Mouse (Mus musculus) limb, embryonic 13.5 days (tissue): ENCODE data around the gene Lsm4. TPM values are rescaled to one million over a fixed set of nuclear protein-coding genes. Genes with fewer than 3 reads are reported as not detected.

Experiments used
- ATAC-seq: fragments of 200-750 bp; cut with Nextera tagmentation; 2 replicates; pipeline ENCODE4 v1.8.0; 2017; ENCODE audit warnings: low read depth, moderate number of reproducible peaks, moderate TSS enrichment; ENCODE audit not compliant: low FRiP score
- H3K27ac ChIP-seq: fragments of 300-500 bp; sonication (generic); 2 replicates; pipeline ENCODE4 v1.5.1; 2015; ENCODE audit warnings: inconsistent platforms, mild to moderate bottlenecking, moderate library complexity
- H3K27me3 ChIP-seq: fragments of 300-500 bp; sonication (generic); 2 replicates; pipeline ENCODE4 v1.6.1; 2015; ENCODE audit warnings: mild to moderate bottlenecking, inconsistent platforms
- H3K36me3 ChIP-seq: fragments of 300-500 bp; sonication (generic); 2 replicates; pipeline ENCODE4 v1.6.1; 2015; ENCODE audit warnings: inconsistent platforms, mild to moderate bottlenecking, moderate library complexity
- H3K4me1 ChIP-seq: fragments of 300-500 bp; sonication (generic); 2 replicates; pipeline ENCODE4 v1.6.1; 2015; ENCODE audit warnings: inconsistent platforms
- H3K4me2 ChIP-seq: fragments of 300-500 bp; sonication (generic); replicated peaks from 2 replicates; pipeline ENCODE4 v1.6.1; 2015; ENCODE audit warnings: inconsistent platforms, mild to moderate bottlenecking, moderate library complexity
- H3K4me3 ChIP-seq: fragments of 300-500 bp; sonication (generic); 2 replicates; pipeline ENCODE4 v1.5.1; 2015; ENCODE audit warnings: moderate library complexity, mild to moderate bottlenecking, inconsistent platforms
- H3K9ac ChIP-seq: fragments of 300-500 bp; sonication (generic); 2 replicates; pipeline ENCODE4 v1.6.1; 2015; ENCODE audit warnings: mild to moderate bottlenecking, inconsistent platforms
- H3K9me3 ChIP-seq: fragments of 300-500 bp; sonication (generic); 2 replicates; pipeline ENCODE4 v1.6.1; 2016; ENCODE audit warnings: inconsistent platforms
- WGBS: fragments of 180-500 bp; shearing (Covaris S2); methylation state at CpG from one replicate; pipeline ENCODE4 v1.1.7; 2015; 5-methylcytosine and 5-hydroxymethylcytosine counted together
- polyA plus RNA-seq: library from polyadenylated mRNA; unstranded; fragments of >200 nt; fragmentation: Nextera tagmentation; extraction: Ambion mirVana; gene quantifications from 2 replicates; pipeline ENCODE4 v1.2.1, GENCODE M21; 2015

The Lsm4 gene
- polyA plus RNA-seq, 1 experiment from 2014 or later, result 240 TPM

DNA sequence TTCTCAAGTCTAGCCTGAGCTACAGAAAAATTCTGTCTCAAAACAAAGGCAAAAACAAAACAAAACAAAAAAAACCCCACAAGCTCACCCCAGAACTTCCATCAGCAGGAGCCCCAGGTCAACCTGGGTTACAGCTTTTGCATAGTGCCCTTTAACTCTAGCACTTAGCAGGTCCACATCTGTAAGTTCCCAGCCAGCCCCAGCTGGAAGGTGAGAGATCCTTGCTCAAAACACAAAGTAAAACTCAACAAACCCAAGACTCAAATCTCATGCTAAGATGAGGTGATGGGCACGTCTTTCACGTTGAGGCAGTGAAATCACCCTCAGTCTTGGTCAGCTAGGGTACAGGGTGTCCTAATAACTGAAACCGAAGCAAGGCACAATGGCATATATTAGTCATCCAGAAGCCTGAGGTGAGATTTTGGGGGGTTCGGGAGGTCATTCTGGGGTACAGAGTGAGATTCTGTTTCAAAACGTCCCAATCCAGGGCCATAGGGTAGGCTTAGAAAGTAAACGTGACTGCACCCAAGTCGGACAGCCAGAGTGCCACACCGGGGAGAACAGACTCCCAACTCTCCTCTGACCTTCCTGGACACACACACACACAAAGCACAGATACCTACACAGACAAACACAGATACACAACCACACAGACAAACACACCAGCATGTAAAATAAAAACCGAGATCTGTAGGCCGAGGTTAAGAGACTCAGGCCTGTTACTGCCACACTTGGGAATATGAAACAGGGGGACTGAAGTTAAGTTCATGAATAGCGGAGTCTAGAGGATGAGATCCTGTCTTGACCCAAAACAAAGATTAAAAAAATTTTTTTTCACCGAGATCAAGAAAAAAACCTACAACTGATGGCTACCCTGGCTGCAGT is 24.6 kb downstream of the Lsm4 start:
- H3K36me3 ChIP-seq, result peaks cover 6% of the 10 kb centered on the region; the same call in 1 of the 2 replicates
- peaks cover 64% of the 10 kb centered on the region for H3K4me1 ChIP-seq
- no peaks in the 10 kb centered on the region for H3K27me3 ChIP-seq
- peak overlapping the region; percentile 97 for H3K4me3 ChIP-seq
- H3K4me2 ChIP-seq, result peak overlapping the region; percentile 75
- WGBS, result 73% methylated on average over 12 of the region's 12 CpGs
- H3K9ac ChIP-seq, result peak overlapping the region; percentile 66; the same call in 1 of the 2 replicates
- no peak for ATAC-seq
- peak overlapping the region; percentile 94 for H3K27ac ChIP-seq
- no peaks in the 10 kb centered on the region for H3K9me3 ChIP-seq

DNA sequence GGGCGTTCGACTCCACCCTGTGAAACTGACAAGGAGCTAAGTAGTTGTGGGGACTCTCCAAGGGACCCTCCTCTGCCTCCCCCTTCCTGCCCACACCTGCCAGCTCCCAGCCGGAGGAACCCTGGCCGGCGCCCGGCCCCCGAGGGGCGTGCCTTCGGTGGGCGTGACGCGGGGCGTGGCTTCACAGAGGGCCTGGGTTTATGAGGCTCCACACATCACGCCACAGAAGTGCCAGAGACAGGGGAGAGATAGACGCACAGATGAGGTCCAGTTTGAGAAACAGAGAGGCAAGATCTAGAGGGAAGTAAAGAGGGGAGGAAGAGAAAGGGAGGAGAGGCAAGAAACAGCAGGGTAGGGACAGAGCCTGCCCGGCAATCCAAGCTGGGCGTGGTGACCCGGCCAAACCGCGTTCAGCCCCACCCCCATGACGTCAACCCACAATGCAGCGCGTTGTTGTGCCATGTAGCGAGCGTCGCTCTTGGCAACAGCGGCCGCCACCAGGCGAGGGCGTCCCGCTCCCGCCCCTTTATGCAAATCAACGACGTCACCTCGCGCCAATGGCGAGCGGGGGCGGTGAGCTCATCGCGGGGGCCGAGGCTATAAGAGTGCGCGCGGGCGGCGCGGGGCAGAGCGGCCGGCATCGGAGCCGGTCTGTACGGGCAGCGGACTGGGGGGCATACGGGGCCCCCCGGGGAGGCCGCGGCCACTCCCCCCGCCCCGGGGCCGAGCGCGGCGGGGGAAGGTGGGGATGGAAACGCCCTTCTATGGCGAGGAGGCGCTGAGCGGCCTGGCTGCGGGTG is 25.5 kb downstream of the Lsm4 start, which contains the start of gene Jund:
Gene Jund, plus strand, starts transcription at position 640 of the 800 bp plus-strand sequence.
- no peaks in the 10 kb centered on the region for H3K27me3 ChIP-seq
- H3K9ac ChIP-seq, result peak within 1 kb of the TSS; percentile 100
- H3K4me1 ChIP-seq, result peaks cover 64% of the 10 kb centered on the region
- under 1% methylated on average over 69 of the region's 69 CpGs for WGBS
- peak; percentile 91 for ATAC-seq
- H3K4me3 ChIP-seq, result peak within 1 kb of the TSS; percentile 97
- peaks cover 15% of the 10 kb centered on the region; the same call in 1 of the 2 replicates for H3K36me3 ChIP-seq
- peak within 1 kb of the TSS; percentile 98 for H3K27ac ChIP-seq
- no peaks in the 10 kb centered on the region for H3K9me3 ChIP-seq
- H3K4me2 ChIP-seq, result peak within 1 kb of the TSS; percentile 75

DNA sequence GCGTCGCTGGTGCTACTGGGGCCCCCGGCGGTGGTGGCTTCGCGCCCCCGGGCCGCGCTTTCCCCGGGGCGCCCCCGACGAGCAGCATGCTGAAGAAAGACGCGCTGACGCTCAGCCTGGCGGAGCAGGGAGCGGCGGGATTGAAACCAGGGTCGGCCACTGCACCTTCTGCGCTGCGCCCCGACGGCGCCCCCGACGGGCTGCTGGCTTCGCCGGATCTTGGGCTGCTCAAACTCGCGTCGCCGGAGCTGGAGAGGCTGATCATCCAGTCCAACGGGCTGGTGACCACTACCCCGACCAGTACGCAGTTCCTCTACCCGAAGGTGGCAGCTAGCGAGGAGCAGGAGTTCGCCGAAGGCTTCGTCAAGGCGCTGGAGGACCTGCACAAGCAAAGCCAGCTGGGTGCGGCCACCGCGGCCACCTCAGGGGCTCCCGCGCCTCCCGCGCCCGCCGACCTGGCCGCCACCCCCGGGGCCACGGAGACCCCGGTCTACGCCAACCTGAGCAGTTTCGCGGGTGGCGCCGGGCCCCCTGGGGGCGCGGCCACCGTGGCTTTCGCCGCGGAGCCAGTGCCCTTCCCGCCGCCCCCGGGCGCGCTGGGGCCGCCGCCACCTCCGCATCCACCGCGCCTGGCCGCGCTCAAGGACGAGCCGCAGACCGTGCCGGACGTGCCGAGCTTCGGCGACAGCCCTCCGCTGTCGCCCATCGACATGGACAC is 26.2 kb downstream of the Lsm4 start:
- Histone ChIP-seq H3K36me3 (peaks cover 15% of the 10 kb centered on the region; the same call in 1 of the 2 replicates), H3K9ac (peak overlapping the region; percentile 100), H3K4me2 (peak overlapping the region; percentile 75), H3K9me3 (no peaks in the 10 kb centered on the region), H3K4me3 (peak overlapping the region; percentile 97), H3K4me1 (peaks cover 60% of the 10 kb centered on the region), H3K27me3 (no peaks in the 10 kb centered on the region), H3K27ac (peak overlapping the region; percentile 98)
- WGBS, result under 1% methylated on average over 88 of the region's 89 CpGs
- ATAC-seq, result no peak; the same call in 1 of the 2 replicates

DNA sequence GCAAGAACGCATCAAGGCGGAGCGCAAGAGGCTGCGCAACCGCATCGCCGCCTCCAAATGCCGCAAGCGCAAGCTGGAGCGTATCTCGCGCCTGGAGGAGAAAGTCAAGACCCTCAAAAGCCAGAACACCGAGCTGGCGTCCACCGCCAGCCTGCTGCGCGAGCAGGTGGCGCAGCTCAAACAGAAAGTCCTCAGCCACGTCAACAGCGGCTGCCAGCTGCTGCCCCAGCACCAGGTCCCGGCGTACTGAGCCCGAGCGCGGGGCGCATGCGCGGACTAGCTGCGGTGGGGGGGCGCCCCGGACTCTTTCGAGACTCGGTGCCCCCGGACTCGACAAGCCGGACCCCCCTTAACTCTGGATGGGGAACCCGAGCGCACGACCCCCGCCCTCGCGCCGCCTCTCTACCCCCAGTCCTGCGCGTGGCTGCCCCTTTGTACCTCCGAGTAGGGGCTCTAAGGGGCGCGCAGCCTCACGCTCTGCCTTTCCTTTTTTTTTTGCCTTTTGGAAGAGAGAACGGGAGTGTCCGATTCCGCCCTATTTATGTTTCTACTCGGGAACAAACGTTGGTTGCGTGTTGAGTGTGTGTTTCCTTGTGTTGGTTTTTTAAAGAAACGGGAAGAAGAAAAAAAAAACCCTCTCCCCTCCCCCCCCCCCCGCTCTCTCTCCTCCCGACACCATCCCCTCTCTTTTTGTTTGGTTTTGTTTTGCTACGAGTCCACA is 26.9 kb downstream of the Lsm4 start:
- Histone ChIP-seq H3K4me2 (peak overlapping the region; percentile 75), H3K27ac (peak overlapping the region; percentile 98), H3K9ac (peak overlapping the region; percentile 100), H3K4me1 (peaks cover 55% of the 10 kb centered on the region), H3K9me3 (no peaks in the 10 kb centered on the region), H3K4me3 (peak overlapping the region; percentile 97), H3K36me3 (peaks cover 15% of the 10 kb centered on the region; the same call in 1 of the 2 replicates), H3K27me3 (no peaks in the 10 kb centered on the region)
- under 1% methylated on average over 53 of the region's 59 CpGs for WGBS
- no peak for ATAC-seq

DNA sequence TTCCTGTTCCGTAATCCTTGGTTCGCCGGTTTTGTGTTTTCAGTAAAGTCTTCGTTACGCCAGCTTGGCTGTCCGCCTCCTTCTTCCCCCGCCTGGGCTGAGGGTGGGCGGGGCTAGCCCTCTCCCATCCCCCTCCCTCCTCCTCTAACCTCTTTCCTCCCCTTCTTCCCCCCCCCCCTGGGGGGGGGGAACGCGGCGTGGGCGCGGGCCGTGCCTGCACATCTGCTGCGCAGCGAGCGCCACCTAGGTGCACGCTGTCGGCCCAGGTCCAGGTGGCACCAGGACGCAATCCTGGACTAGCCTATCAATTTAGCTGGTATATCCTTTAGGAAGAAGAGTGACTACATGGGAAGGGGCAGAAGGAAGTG is 27.5 kb downstream of the Lsm4 start:
- Histone ChIP-seq H3K4me2 (peak overlapping the region; percentile 75), H3K9ac (peak overlapping the region; percentile 100), H3K27me3 (no peaks in the 10 kb centered on the region), H3K36me3 (peaks cover 15% of the 10 kb centered on the region; the same call in 1 of the 2 replicates), H3K4me3 (peak overlapping the region; percentile 97), H3K27ac (peak overlapping the region; percentile 98), H3K4me1 (peaks cover 49% of the 10 kb centered on the region), H3K9me3 (no peaks in the 10 kb centered on the region)
- no peak for ATAC-seq
- under 1% methylated on average over 20 of the region's 20 CpGs for WGBS

DNA sequence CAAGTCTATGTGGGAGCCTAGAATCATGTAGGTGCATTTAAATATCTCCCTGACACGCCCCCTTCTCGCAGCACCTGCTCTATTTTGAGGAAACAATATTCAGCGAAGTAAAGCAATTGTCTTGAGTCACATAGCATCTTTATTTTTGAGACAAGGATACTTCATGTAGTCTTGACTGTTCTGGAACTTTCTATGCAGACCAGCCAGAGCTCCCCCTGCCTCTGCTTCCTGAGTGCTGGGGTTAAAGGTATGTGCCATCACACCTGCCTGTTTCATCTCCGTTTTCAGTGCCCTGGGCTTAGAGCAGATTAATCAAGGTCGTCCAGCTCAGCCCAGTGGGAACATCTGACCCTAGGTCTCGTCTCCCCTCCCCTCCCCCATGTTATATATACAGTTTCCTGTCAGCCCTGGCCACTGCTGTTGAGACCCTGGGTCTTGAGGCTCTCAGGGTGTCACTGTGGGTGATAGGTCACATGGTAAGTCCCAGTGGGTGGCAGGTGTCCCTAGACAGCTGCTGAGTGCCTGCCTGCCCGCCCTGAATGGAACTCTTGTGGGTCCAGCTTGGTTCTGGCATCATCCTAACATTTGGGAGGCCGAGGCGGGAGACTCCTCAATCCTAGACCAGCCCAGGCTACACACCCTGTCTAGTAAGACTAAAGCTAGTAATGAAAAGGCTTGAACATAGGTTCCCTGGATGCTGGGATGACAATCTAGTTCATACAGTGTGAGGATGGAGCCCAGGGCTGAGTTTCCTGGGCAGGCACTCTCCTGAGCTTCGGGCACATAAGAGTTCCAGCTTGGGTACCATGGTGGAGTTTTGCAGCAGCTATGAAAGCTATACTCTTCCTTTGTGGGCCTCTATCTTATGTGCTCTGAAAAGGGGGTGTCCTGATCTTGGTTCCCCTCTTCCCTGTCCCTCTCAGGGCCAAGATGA is 28.3 kb downstream of the Lsm4 start:
- Histone ChIP-seq H3K27me3 (no peaks in the 10 kb centered on the region), H3K9me3 (no peaks in the 10 kb centered on the region), H3K4me1 (peaks cover 41% of the 10 kb centered on the region), H3K36me3 (peaks cover 15% of the 10 kb centered on the region; the same call in 1 of the 2 replicates), H3K4me3 (peak overlapping the region; percentile 97), H3K9ac (peak overlapping the region; percentile 100), H3K27ac (peak overlapping the region; percentile 79), H3K4me2 (peak overlapping the region; percentile 75)
- 54% methylated on average over 10 of the region's 10 CpGs for WGBS
- no peak for ATAC-seq

DNA sequence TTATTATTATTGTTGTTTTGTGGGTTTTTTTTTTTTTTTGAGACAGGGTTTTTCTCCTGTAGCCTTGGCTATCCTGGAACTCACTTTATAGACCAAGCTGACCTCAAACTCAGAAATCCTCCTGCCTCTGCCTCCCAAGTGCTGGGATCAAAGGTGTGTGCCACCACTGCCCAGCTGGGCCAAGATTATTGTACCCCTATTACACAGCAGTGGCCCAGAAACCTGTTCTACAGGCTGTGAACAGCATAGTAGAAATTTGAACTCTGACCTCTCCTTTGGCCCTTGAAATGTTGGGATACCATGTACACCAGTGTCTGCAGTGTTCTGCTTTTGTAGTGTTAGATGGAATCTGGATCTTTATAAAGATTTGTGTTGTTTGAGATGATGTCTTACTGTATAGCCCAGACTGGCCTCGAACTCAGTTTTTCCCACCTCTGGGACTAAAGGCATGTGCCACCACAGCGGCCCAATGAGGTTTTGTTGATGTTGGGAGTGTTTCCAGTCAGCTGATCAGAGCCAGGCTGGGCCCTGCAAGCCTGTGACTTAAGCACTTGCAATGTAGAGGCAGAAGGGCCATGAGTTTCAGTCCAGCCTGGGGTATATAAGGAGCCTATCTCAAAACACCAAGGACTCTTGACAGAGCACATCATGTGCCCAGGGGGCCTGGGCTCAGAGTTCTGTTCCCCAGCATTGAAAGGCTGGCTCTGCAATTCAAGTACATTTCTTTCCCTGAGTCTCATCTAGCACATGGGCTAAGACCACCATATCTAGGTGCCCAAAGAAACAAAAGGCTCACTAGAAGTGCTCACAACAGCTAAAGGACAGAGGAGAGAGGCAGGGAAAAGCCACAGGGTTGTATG is 29.2 kb downstream of the Lsm4 start:
- no peaks in the 10 kb centered on the region for H3K9me3 ChIP-seq
- H3K27ac ChIP-seq, result no peak overlapping the region
- H3K27me3 ChIP-seq, result no peaks in the 10 kb centered on the region
- peak overlapping the region; percentile 97 for H3K4me3 ChIP-seq
- ATAC-seq, result no peak
- H3K9ac ChIP-seq, result no peak overlapping the region; the same call in 1 of the 2 replicates
- H3K36me3 ChIP-seq, result peaks cover 15% of the 10 kb centered on the region; the same call in 1 of the 2 replicates
- H3K4me2 ChIP-seq, result peak overlapping the region; percentile 75
- peaks cover 32% of the 10 kb centered on the region for H3K4me1 ChIP-seq
- WGBS, result 91% methylated on average over 2 of the region's 2 CpGs

DNA sequence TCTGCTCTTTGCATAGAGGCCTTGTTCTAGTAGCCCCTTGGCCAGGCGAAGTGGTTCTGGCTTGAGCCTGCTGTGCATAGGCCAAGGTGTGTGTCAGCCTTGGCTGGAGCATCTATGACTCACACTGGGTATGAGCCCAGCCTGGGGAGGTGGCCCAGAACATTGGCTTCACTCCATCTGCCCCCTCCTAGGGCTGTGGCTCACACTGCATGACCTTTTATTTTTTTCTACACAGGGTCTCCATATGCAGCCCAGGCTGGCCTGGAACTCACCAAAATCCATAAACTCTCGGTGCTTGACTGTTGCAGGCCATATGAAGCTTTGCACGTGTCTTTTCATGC is 29.8 kb downstream of the Lsm4 start:
- Histone ChIP-seq H3K4me3 (no peak overlapping the region), H3K27ac (no peak overlapping the region), H3K9me3 (no peaks in the 10 kb centered on the region), H3K4me1 (peaks cover 26% of the 10 kb centered on the region), H3K9ac (no peak overlapping the region), H3K4me2 (no peak overlapping the region), H3K27me3 (no peaks in the 10 kb centered on the region), H3K36me3 (peaks cover 15% of the 10 kb centered on the region; the same call in 1 of the 2 replicates)
- WGBS, result 77% methylated on average over 3 of the region's 3 CpGs
- ATAC-seq, result no peak

DNA sequence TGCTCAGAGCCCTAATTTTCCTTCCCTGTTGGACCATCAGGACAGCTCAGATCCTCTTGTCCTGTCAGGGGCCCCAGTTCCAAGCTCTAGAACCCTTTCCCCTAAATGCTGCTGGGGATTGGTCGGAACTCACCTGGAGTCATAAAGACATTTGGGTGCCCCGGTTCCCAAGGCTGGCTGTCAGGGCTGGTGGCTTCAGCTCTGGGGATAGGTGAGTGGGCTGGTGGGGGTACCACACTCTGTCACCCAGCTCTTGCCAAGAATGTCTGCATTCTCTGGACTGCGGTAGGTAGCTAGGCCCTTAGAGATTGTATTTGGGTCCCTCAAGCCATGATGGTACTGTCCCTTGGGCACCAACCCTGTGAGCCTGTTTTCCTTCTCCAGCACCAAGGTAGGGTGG is 30.2 kb downstream of the Lsm4 start, which contains the start of gene Iqcn:
Gene Iqcn, plus strand, starts transcription at position 171 of the 400 bp plus-strand sequence.
- H3K9ac ChIP-seq, result no peak within 1 kb of the TSS
- no peak within 1 kb of the TSS for H3K27ac ChIP-seq

More for the DNA sequence above, 30.2 kb downstream of the Lsm4 start, which contains the start of gene Iqcn:
- Histone ChIP-seq H3K4me1 (peaks cover 22% of the 10 kb centered on the region), H3K36me3 (peaks cover 15% of the 10 kb centered on the region; the same call in 1 of the 2 replicates), H3K27me3 (no peaks in the 10 kb centered on the region), H3K4me3 (no peak within 1 kb of the TSS), H3K9me3 (no peaks in the 10 kb centered on the region), H3K4me2 (peak within 1 kb of the TSS; percentile 75)
- 88% methylated on average over 3 of the region's 3 CpGs for WGBS
- ATAC-seq, result no peak
